17 mouse cellular contexts compared by ENCODE assay signal in the genomic region with DNA sequence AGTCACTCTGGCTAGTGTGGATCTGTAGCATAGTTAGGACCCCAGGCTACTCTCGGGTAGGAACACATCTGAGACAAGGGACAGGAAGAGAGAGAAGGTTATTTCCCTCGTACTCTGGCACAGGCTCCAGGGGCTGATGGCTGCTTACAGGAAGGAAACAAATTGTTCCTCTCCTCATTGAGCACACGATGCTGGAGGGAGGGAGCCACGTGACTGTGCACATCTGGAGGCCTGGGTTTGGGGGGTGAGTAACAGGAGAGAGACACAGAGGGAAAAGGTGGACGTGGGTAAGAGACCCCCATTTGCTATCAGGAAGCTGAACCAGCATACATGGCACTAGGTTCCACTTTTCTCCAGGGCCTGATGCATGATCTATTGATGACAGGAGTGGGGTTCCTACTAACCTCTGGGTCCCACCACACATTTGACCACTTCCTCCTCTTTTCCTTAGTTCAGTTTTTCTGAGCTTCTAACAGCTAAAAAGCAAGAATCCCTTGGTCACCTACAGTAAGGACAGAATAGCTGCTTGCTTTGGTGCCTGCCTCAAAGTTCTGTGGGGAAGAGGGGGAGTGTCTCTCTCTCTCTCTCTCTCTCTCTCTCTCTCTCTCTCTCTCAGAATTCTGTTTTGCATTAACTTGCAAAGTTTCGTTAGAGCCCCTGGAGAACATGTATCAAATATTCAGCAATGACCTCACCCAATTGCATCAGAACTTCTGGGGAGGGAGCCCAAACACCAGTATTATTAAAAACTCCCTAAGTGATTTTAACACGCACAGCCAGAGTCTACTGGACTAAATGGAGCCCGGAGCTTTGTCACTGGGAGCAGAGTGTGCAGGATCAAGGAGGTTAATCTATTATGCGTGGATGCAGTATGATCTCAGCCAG. TPM values are rescaled to one million over a fixed set of nuclear protein-coding genes. Genes with fewer than 3 reads are reported as not detected.
DNase-seq lines count a peak whose midpoint lies in the region; ATAC-seq and TF ChIP-seq lines count a peak whose summit lies in the region.
"Had no signal": no experiment of that assay in that cellular context is flagged by ENCODE, and none has a peak within 500 bp of the region (broad histone marks: within the 10 kb centered on the region; RNA-seq: fewer than 3 reads in every experiment).

No protein-coding gene starts in this region.

- no peaks in the 10 kb centered on the region for H3K9me3 ChIP-seq in embryonic facial prominence, embryonic 11.5 days (replicated peaks; ENCODE audit: control insufficient read depth, low read length)
- H3K9me3 ChIP-seq in embryonic facial prominence, embryonic 10.5 days, result no peaks in the 10 kb centered on the region
- no peaks in the 10 kb centered on the region for H3K9me3 ChIP-seq in limb, embryonic 15.5 days
- H3K9me3 ChIP-seq in forebrain, embryonic 14.5 days (replicated peaks; ENCODE audit: control insufficient read depth, low read length), result no peaks in the 10 kb centered on the region
- H3K9me3 ChIP-seq: heart, embryonic 13.5 days had no signal

- peak; percentile 42 for DNase-seq in embryonic facial prominence, embryonic 11.5 days (ENCODE audit: low spot score)
- no peak for DNase-seq in embryonic facial prominence, embryonic 10.5 days (ENCODE audit: low spot score)
- DNase-seq in thymus, postnatal 0 days (ENCODE audit: low spot score), result peak; percentile 45
- DNase-seq in thymus, adult 2 months, result no peak
- DNase-seq in lung, adult 18-20 months, result no peak
- no peak for DNase-seq in urinary bladder, adult 2 months (ENCODE audit: low spot score)
- no peak for DNase-seq in forebrain, embryonic 14.5 days (ENCODE audit: low spot score)
- DNase-seq: adrenal gland, adult 8-10 months; embryo, embryonic 11 days; kidney, postnatal 36 days; midbrain, embryonic 14.5 days; right cerebral cortex, postnatal 14 days had no signal

- H3K27ac ChIP-seq in embryonic facial prominence, embryonic 11.5 days (replicated peaks; ENCODE audit: low read depth, low read length), result no peak overlapping the region
- no peak overlapping the region; the same call in 1 of the 2 replicates for H3K27ac ChIP-seq in embryonic facial prominence, embryonic 10.5 days (replicated peaks)
- no peak overlapping the region for H3K27ac ChIP-seq in thymus, adult 2 months (ENCODE audit: control insufficient read depth, insufficient read depth, low read length)
- H3K27ac ChIP-seq in limb, embryonic 15.5 days, result peak overlapping the region; percentile 74
- H3K27ac ChIP-seq in forebrain, embryonic 14.5 days (ENCODE audit: low read depth, low read length), result no peak overlapping the region
- H3K27ac ChIP-seq: heart, embryonic 13.5 days; left cerebral cortex, adult 2 months had no signal

- H3K4me2 ChIP-seq in embryonic facial prominence, embryonic 11.5 days (ENCODE audit: low read depth, low read length), result no peak overlapping the region
- no peak overlapping the region for H3K4me2 ChIP-seq in limb, embryonic 15.5 days
- no peak overlapping the region for H3K4me2 ChIP-seq in forebrain, embryonic 14.5 days (ENCODE audit: low read length)
- H3K4me2 ChIP-seq: heart, embryonic 13.5 days had no signal

- peak overlapping the region; percentile 8; the same call in 1 of the 2 replicates for H3K9ac ChIP-seq in embryonic facial prominence, embryonic 11.5 days (replicated peaks; ENCODE audit: low read length)
- H3K9ac ChIP-seq in limb, embryonic 15.5 days, result no peak overlapping the region
- H3K9ac ChIP-seq in forebrain, embryonic 14.5 days (ENCODE audit: low read length), result no peak overlapping the region
- H3K9ac ChIP-seq: heart, embryonic 13.5 days had no signal

- no peak for ATAC-seq in embryonic facial prominence, embryonic 11.5 days (replicated peaks; ENCODE audit: insufficient number of reproducible peaks, low FRiP score, low TSS enrichment, low read depth)
- ATAC-seq in limb, embryonic 15.5 days (ENCODE audit: insufficient number of reproducible peaks, low FRiP score, low TSS enrichment, low read depth), result peak; percentile 53
- ATAC-seq in forebrain, embryonic 14.5 days, result no peak
- ATAC-seq: forebrain, embryonic 16.5 days had no signal

- 28% methylated on average over 9 of the region's 9 CpGs for WGBS in embryonic facial prominence, embryonic 11.5 days
- WGBS in embryonic facial prominence, embryonic 10.5 days, result 41% methylated on average over 9 of the region's 9 CpGs
- WGBS in thymus, adult 2 months, result 23% methylated on average over 9 of the region's 9 CpGs
- 10% methylated on average over 9 of the region's 9 CpGs for WGBS in limb, embryonic 15.5 days
- 48% methylated on average over 9 of the region's 9 CpGs for WGBS in forebrain, embryonic 14.5 days

- H3K36me3 ChIP-seq in embryonic facial prominence, embryonic 11.5 days (replicated peaks; ENCODE audit: control insufficient read depth, insufficient read depth, low read depth, low read length), result no peaks in the 10 kb centered on the region
- no peaks in the 10 kb centered on the region for H3K36me3 ChIP-seq in embryonic facial prominence, embryonic 10.5 days (replicated peaks)
- no peaks in the 10 kb centered on the region for H3K36me3 ChIP-seq in thymus, adult 2 months (ENCODE audit: control insufficient read depth, insufficient read depth, low read length)
- no peaks in the 10 kb centered on the region for H3K36me3 ChIP-seq in limb, embryonic 15.5 days
- H3K36me3 ChIP-seq in forebrain, embryonic 14.5 days (ENCODE audit: control insufficient read depth, insufficient read depth, low read length), result no peaks in the 10 kb centered on the region
- H3K36me3 ChIP-seq: heart, embryonic 13.5 days had no signal

- H3K27me3 ChIP-seq in embryonic facial prominence, embryonic 11.5 days (ENCODE audit: control insufficient read depth, insufficient read depth, low read length), result no peaks in the 10 kb centered on the region
- no peaks in the 10 kb centered on the region; the same call in 1 of the 2 replicates for H3K27me3 ChIP-seq in embryonic facial prominence, embryonic 10.5 days (replicated peaks; ENCODE audit: low read depth, poor library complexity, severe bottlenecking)
- H3K27me3 ChIP-seq in thymus, adult 2 months (ENCODE audit: control insufficient read depth, insufficient read depth, low read length), result no peaks in the 10 kb centered on the region
- H3K27me3 ChIP-seq in limb, embryonic 15.5 days, result no peaks in the 10 kb centered on the region
- H3K27me3 ChIP-seq in forebrain, embryonic 14.5 days (replicated peaks; ENCODE audit: control insufficient read depth, insufficient read depth, low read length), result no peaks in the 10 kb centered on the region

- TF ChIP-seq POLR2A in thymus, adult 2 months (IDR thresholded peaks at IDR 0.05; ENCODE audit: control insufficient read depth, extremely low read depth, insufficient read depth, low read length, poor library complexity), result no peak

- TF ChIP-seq CTCF in thymus, adult 2 months (IDR thresholded peaks at IDR 0.05; ENCODE audit: borderline replicate concordance, control insufficient read depth, extremely low read depth, insufficient read depth, low read length, poor library complexity), result no peak

- H3K4me1 ChIP-seq in embryonic facial prominence, embryonic 11.5 days (ENCODE audit: control insufficient read depth, insufficient read depth, low read length), result 0 out of 2 replicates have a peak, but pooled peaks cover 2% of the 10 kb centered on the region
- H3K4me1 ChIP-seq in embryonic facial prominence, embryonic 10.5 days, result peaks cover 34% of the 10 kb centered on the region
- H3K4me1 ChIP-seq in thymus, adult 2 months (replicated peaks; ENCODE audit: control insufficient read depth, insufficient read depth, low read length), result peaks cover 15% of the 10 kb centered on the region
- peaks cover 46% of the 10 kb centered on the region for H3K4me1 ChIP-seq in limb, embryonic 15.5 days
- peaks cover 13% of the 10 kb centered on the region; the same call in 1 of the 2 replicates for H3K4me1 ChIP-seq in forebrain, embryonic 14.5 days (ENCODE audit: control insufficient read depth, insufficient read depth, low read length)

- no peak overlapping the region for H3K4me3 ChIP-seq in embryonic facial prominence, embryonic 11.5 days (ENCODE audit: low read depth, low read length)
- no peak overlapping the region for H3K4me3 ChIP-seq in embryonic facial prominence, embryonic 10.5 days
- H3K4me3 ChIP-seq in thymus, adult 2 months (ENCODE audit: control insufficient read depth, insufficient read depth, low read length), result no peak overlapping the region
- no peak overlapping the region for H3K4me3 ChIP-seq in limb, embryonic 15.5 days
- no peak overlapping the region for H3K4me3 ChIP-seq in forebrain, embryonic 14.5 days (ENCODE audit: low read depth, low read length)
- H3K4me3 ChIP-seq: heart, embryonic 13.5 days; left cerebral cortex, adult 2 months had no signal

RNA-seq across cellular contexts. Expression of a gene that starts 29.7 kb away (rescaled TPM):
- 2.1 and 2.8 TPM in 2 replicates for polyA plus RNA-seq in embryonic facial prominence, embryonic 11.5 days (2014; fragmentation: Nextera tagmentation; extraction: Ambion mirVana)
- 0.85 and 1.1 TPM in 2 replicates for polyA plus RNA-seq in embryonic facial prominence, embryonic 10.5 days (2016; fragmentation: Nextera tagmentation; extraction: Ambion mirVana)
- polyA plus RNA-seq in thymus, postnatal 0 days (2015; fragmentation: Nextera tagmentation; extraction: Ambion mirVana), result 0.60 and 0.64 TPM in 2 replicates
- 3.2 and 4.9 TPM in 2 replicates for polyA plus RNA-seq in thymus, adult 2 months (2012; rRNA removed)
- 2.9 and 3.2 TPM in 2 replicates for polyA plus RNA-seq in limb, embryonic 15.5 days (2015; fragmentation: Nextera tagmentation; extraction: Ambion mirVana)
- polyA plus RNA-seq in urinary bladder, adult 2 months (2012; rRNA removed), result 4.1 and 4.8 TPM in 2 replicates
- polyA plus RNA-seq in forebrain, embryonic 14.5 days (2014; fragmentation: Nextera tagmentation; extraction: Ambion mirVana), result 8.0 and 8.1 TPM in 2 replicates
- polyA plus RNA-seq: liver, embryonic 16.5 days had no signal

RNA-seq across cellular contexts. Expression of a gene that starts 37.1 kb away (rescaled TPM):
- 42.8 and 46.9 TPM in 2 replicates for polyA plus RNA-seq in embryonic facial prominence, embryonic 11.5 days (2014; fragmentation: Nextera tagmentation; extraction: Ambion mirVana)
- polyA plus RNA-seq in embryonic facial prominence, embryonic 10.5 days (2016; fragmentation: Nextera tagmentation; extraction: Ambion mirVana), result 47.8 and 49.7 TPM in 2 replicates
- 2.6 and 2.9 TPM in 2 replicates for polyA plus RNA-seq in thymus, postnatal 0 days (2015; fragmentation: Nextera tagmentation; extraction: Ambion mirVana)
- polyA plus RNA-seq in thymus, adult 2 months (2012; rRNA removed), result 2.3 and 2.5 TPM in 2 replicates
- polyA plus RNA-seq in limb, embryonic 15.5 days (2015; fragmentation: Nextera tagmentation; extraction: Ambion mirVana), result 57.5 and 59.2 TPM in 2 replicates
- 9.3 and 11.2 TPM in 2 replicates for polyA plus RNA-seq in urinary bladder, adult 2 months (2012; rRNA removed)
- polyA plus RNA-seq in forebrain, embryonic 14.5 days (2014; fragmentation: Nextera tagmentation; extraction: Ambion mirVana), result 24.6 and 28.8 TPM in 2 replicates

Comparison
In these comparisons a context has a peak if more than half of its experiments do, and no peak if none do; other contexts are left out.
1. DNase-seq: peak in embryonic facial prominence, embryonic 11.5 days (single experiment) and thymus, postnatal 0 days (single experiment); none in embryonic facial prominence, embryonic 10.5 days (single experiment), thymus, adult 2 months (single experiment), lung, adult 18-20 months (0 of 2), urinary bladder, adult 2 months (single experiment) and forebrain, embryonic 14.5 days (single experiment).